Mouse (Mus musculus): ENCODE results near the gene Gsta3.

GRCm38 (mm10) chr1:21304174-21304573, 63.8 kb downstream of the Gsta3 start:
- TF ChIP-seq POLR2A (IDR thresholded peaks at IDR 0.05; ENCODE audit: borderline replicate concordance, control insufficient read depth, low read depth, low read length): no peak
- TF ChIP-seq CTCF (IDR thresholded peaks at IDR 0.05; ENCODE audit: control insufficient read depth, insufficient read depth, low read length): no peak

All from bone marrow, adult 2 months (tissue).